Mouse (Mus musculus): Measurements from ENCODE around the gene Lama2.
A peak's percentile ranks its signal among the peaks of the same experiment; 100 is the strongest.

The Lama2 gene

DNA sequence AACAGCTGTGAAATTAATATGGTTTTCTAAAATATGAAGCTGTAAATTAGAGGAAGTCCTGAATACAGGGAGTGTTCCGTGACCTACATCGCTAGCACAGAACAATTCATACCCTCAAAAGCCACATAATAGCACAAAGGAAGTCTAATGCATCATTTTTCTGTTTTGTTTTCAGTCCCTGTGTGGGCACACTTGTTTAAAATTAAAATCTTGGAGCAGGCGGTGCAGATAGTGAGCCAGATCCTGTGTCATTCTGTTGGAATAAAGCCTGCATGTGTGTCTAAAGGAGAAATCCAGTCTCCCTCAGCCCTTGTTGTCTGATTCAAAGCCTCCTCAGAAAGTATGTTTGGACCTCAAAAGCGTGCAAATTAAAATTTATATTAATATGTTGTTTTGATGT is 234.9 kb downstream of the Lama2 start:
- DNase-seq (ENCODE audit: low read depth, low spot score): peak; percentile 33

DNA sequence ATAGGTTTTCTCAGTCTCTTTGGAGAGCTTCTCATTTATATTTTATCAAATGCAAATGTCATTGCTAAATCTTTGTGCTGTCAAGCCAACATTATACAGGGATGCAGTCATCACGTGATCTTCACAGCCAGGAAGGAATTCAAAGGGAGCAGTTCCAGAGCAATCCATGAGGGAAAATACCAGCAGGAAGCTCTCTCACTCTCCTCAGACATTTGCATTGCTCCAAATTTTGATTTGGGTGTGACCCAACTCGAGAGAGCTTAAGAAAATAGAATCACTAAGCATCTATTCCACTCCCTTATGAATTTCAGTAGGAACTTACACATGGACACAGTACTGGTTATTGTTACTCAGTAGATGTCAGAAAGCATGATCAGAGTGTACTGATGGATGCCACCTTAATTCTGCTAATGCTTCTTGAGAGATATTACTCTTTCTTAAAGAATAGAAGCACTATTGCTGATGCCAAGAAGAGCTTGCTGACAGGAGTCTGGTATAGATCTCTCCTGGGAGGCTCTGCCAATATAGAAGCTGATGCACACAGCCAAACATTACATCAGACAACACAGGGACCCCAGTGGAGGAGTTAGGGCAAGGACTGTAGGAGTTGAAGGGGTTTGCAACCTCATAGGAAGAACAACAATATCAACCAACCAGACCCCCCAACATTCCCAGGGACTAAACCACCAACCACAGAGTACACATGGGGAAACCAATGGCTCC is 236.5 kb downstream of the Lama2 start:
- peak; percentile 6 for DNase-seq (ENCODE audit: low read depth, low spot score)

DNA sequence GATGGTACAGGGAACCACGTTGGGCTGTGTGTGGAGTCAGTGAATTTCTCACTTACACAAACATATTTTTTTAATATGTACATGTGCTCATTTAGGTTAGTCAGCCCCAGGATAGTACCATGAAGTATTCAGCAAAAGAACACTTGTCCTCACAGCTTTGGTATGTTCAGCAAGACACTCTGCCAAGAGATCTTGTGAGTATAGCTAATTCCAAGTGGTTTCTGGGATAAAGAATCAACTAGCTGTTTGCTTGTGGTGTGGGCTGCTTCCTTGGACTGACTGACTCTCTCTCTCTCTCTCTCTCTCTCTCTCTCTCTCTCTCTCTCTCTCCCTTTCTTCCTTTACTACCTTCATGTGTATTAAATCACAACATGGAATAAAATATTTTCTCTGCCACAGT is 241.3 kb downstream of the Lama2 start:
- DNase-seq (ENCODE audit: low read depth, low spot score): peak; percentile 83

DNA sequence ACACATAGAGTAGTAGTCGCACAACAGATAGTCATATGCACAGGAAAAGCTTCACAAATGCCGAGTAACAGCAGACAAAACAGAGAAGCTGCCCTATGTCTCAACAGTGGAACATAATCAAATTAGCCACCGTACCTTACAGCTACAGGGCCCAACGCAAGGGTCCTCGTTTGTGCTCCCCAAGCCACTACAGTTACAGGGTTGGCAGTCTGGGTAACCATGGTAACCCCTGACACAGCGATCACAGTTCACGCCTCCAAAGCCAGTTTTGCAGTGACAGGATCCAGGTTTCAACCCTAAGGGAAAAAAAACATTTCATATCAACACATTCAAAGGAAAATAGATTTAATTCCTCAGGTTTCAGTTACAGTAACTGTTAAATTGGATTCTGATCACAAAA is 275.3 kb downstream of the Lama2 start:
- no peak for DNase-seq (ENCODE audit: low read depth, low spot score)

DNA sequence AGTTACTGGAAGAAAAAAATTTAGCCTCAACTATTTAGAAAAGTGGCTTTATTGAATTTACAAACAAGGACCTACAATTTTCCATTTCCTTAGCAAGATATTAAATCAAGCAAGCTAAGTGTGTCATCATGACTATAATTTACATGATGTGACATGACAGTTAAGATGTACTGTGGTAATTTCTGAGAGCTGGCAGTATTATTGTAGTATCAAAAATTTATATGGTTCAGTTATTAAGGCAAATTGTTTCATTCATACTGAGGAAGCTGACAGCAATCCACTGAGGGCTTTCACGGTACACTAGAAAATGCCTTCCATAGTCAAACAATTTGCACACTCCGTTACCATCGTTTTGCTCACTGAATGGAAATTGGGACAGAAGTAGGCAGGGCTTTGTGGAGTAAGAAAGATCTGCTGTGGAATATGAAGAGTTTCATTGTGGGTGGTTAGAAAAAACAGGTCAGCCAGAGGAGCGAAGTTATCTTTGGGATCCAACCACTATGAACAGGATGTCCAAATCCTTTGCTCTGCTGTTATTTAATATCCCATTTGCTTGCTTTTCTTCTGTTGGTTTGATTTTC is 297.1 kb downstream of the Lama2 start:
- no peak for DNase-seq (ENCODE audit: low read depth, low spot score)

GRCm38 (mm10) chr10:27307444-27307843 is 312.1 kb downstream of the Lama2 start:
- DNase-seq (ENCODE audit: low read depth, low spot score): no peak

GRCm38 (mm10) chr10:27305301-27305700 is 314.3 kb downstream of the Lama2 start:
- no peak for DNase-seq (ENCODE audit: low read depth, low spot score)

GRCm38 (mm10) chr10:27285098-27285860 is 334.3 kb downstream of the Lama2 start:
- DNase-seq (ENCODE audit: low read depth, low spot score): no peak

DNA sequence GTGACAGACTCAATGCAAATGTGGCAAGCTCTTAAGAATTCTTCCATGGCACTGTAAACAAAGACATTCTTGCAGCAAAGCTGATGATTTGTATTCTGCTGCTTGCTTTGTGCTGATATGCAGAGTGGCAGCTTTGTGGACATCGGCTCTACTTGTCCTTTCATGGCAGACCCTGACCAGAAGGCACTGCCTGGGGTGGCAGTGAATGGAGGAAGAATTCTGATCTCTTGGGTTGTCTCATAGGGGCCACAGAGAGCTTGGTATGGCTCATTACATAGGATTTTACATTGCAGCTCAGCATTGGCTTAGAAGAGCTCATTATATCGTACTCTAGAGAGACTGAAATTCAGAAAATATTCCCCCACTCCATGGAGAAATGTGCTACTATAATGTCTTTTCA is 352.1 kb downstream of the Lama2 start:
- no peak for DNase-seq (ENCODE audit: low read depth, low spot score)

- DNase-seq (ENCODE audit: low read depth, low spot score): peak; percentile 74
Measured at GRCm38 (mm10) chr10:27265812-27266211, 353.7 kb downstream of the Lama2 start.

DNA sequence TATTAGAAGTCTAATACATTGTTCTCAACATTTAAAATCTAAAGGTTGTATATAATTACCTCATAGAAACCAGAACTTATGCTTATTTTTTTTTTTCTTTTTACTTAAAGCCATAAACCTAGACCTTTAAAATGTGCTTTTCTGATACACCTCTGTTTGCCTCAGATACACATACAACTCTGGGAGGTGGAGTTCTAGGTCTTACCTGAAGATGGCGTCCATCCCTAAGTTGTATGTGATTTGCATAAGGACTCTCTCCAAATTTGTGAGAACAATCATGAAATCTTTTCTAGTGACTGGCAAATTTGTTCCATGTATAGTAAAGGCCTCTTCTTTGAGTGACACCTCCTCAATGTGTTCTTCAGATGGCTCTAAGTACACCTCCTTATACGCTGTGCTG is 354.8 kb downstream of the Lama2 start:
- DNase-seq (ENCODE audit: low read depth, low spot score): peak; percentile 22

- DNase-seq (ENCODE audit: low read depth, low spot score): peak; percentile 84
Measured at GRCm38 (mm10) chr10:27249741-27250140, 369.8 kb downstream of the Lama2 start.

- no peak for DNase-seq (ENCODE audit: low read depth, low spot score)
Measured at GRCm38 (mm10) chr10:27234755-27235154, 384.8 kb downstream of the Lama2 start.

GRCm38 (mm10) chr10:27233577-27233976 is 386.0 kb downstream of the Lama2 start:
- no peak for DNase-seq (ENCODE audit: low read depth, low spot score)

GRCm38 (mm10) chr10:27223815-27224375 is 395.7 kb downstream of the Lama2 start:
- no peak for DNase-seq (ENCODE audit: low read depth, low spot score)

DNA sequence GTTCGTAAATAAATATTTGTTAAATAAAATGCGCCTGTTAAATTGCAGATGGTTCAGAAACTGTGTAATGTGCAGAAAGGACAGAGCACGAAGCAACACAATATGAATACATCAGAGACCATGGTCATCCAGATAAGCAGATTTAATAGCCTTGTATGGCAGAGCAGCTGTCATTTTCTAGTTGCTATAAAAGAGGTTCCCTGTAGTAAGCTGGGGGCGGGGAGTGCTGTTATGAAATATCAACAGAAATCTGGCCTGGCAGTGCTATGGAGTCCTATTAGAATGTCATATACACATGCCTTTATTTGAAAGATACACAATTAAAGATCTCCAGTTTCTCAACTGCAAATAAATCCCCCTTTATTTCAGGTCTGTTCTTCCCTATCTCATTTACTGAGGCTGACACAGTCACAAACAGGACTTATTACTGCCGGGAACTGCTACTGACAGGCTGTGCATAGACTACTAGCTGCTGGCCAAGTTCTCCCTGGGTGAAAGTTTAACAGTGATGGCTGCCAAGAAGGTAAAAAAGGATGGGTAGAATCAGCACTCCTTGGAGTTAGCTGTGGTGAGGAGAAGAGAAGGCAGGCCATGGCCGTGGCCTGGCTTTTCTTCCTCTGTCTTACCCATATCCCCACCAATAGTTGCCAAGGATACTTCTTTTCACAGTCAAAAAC is 396.8 kb downstream of the Lama2 start:
- no peak for DNase-seq (ENCODE audit: low read depth, low spot score)

- no peak for DNase-seq (ENCODE audit: low read depth, low spot score)
Measured at GRCm38 (mm10) chr10:27219698-27220097, 399.9 kb downstream of the Lama2 start.

DNA sequence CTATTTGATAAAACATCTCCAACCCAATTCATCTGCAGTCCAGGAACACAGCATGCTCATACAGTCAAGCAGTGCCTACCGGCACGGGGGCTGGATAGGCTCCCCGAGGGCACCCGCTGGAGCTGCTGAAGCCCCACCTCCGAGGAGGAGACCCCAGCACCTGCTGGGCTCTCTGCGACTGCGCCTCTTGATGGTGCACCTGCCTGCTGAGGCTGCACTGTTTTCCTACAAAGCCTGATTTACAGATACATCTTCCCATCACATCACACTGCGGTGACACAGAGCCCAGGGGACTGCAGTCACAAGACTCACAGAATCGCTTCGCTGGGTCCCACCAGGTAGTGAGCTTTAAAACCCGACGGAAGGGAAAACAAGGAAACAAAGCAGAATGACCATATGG is 412.2 kb downstream of the Lama2 start:
- no peak for DNase-seq (ENCODE audit: low read depth, low spot score)

GRCm38 (mm10) chr10:27198443-27198842 is 421.1 kb downstream of the Lama2 start:
- DNase-seq (ENCODE audit: low read depth, low spot score): no peak

DNA sequence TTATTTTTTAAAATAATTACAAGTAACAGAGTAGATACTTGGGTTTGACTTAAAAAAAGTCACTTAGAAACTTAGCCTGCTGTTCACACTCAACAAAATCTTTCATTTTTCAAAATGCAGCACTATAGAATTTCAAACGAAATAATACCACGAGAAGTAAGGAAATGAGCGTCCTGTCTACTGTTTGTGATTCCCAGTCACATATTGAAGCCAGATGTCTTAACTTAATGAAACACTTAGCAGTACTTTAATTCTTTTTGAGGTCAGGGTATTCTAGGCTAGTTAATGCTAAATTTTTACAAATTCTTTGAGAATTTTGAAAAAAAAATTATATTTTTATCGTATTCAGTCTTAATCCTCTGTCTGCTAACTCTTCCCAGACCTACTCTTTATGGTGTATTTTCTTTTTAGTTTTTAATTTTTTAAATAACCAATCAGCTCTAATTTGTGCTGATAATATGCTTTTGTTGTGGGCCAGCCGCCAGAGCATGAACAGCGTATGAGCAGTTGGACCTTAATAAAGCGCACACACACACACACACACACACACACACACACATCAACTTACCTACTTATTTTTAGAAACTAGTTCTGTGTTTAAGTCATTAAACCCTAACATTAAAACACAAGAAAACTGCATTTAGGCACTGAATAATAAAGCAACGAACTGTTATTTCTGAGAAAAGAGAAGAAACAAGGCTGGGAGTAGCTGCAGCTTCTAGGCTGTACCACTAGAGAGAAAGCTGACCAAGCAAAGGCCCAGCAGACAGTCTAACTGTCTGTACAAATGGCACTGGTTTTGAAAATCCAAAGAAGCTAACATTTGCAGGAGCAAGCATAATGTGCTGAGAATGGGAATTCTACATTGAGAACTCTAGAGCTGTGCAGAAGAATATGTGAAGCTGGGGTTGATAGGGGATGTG is 425.3 kb downstream of the Lama2 start:
- no peak for DNase-seq (ENCODE audit: low read depth, low spot score)

Measured in 3T3-L1 (cell line).